Mouse (Mus musculus) thymus, adult 18-20 months (tissue): ENCODE measurements around the gene Aspa.
A peak's percentile ranks its signal among the peaks of the same experiment; 100 is the strongest.
"Not testable (repeated sequence)": the region's sequence is repeated elsewhere in the genome, so short reads cannot be mapped to it uniquely, and the experiment has no call there.

ENCODE experiments used
- DNase-seq, 2 experiments: peaks; one replicate each; pipeline ENCODE4 v3.0.0; 2022; ENCODE audit warnings: mixed read lengths in 2 of 2

Aspa gene

DNA sequence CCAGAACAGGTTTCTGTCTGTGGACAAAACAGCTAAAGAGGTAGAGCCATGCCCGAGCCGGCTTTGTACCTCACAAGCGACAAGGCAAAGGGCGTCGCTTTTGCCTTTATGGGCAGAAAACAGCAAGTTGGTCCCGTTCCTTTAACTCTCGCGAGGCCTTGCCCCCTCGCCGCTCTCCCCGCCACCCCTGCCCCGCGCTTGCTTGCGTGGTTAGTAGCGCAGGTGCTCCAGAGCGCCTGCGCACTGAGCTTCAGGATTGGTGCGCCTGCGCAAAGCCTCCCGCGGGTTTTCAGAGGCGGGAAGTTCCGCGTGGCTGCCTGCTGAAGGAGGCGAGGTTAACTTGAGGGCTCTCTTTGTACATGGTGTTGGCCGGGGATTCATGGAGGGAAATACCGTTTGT, at the start of gene Aspa, which contains the start of the genes Gm49340 and Spata22:
TSS of gene Aspa (minus strand) at position 155 of the 400 bp plus-strand sequence.
TSS of gene Gm49340 (plus strand) at position 300 of the 400 bp plus-strand sequence.
TSS of gene Spata22 (plus strand) at position 300 of the 400 bp plus-strand sequence.
- no peak for DNase-seq

DNA sequence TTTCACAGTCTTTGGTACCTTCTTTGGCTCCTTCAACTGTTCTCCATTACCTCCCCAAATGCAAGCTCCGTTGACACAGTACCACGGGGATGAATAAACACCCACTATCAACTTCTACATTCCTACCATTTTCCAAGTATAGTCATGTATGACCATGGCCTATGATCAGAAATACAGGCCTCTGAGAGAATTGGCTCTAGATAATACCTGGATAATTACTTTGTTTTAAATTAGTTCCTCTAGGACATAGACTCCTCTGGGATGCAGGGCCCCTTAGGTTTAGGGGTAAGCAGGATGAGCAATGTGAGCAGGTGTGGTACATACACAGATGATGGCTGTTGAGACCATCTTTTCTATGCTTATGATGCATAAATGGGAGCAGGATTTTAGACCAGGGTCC, 41.5 kb upstream of the Aspa start, which contains the start of gene Olfr376:
TSS of gene Olfr376 (plus strand) at position 301 of the 400 bp plus-strand sequence.
- DNase-seq, result no peak

DNA sequence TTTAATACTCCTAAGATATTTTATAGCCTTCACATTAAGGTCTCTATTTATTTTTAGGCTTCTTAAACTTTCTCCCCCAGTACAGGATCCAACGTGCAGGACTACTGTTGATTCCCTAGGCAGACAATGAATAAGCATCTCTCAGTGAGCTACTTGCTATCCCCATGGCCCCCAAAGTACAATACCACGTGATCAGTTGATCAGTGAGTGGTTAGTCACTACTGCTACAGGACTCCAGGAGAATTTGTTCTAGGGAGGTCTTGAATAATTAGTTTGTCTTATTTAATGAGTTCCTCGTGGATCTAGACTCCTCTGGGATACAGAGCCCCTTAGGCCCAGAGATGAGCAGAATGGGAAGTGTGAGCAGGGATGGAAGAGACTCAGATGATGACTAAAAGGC, 21.1 kb upstream of the Aspa start, which contains the start of gene Olfr20:
TSS of gene Olfr20 (plus strand) at position 301 of the 400 bp plus-strand sequence.
- no peak for DNase-seq

GRCm38 (mm10) chr11:73336919-73337318, 7.5 kb upstream of the Aspa start:
- no peak for DNase-seq

- no peak for DNase-seq
Measured at GRCm38 (mm10) chr11:73333357-73333756, 4.0 kb upstream of the Aspa start.

GRCm38 (mm10) chr11:73327361-73327760, 2.0 kb downstream of the Aspa start:
- DNase-seq, result no peak

GRCm38 (mm10) chr11:73326485-73326886, 2.9 kb downstream of the Aspa start:
- DNase-seq, result no peak

- DNase-seq, result no peak
Measured at GRCm38 (mm10) chr11:73323906-73324830, 5.2 kb downstream of the Aspa start.

DNA sequence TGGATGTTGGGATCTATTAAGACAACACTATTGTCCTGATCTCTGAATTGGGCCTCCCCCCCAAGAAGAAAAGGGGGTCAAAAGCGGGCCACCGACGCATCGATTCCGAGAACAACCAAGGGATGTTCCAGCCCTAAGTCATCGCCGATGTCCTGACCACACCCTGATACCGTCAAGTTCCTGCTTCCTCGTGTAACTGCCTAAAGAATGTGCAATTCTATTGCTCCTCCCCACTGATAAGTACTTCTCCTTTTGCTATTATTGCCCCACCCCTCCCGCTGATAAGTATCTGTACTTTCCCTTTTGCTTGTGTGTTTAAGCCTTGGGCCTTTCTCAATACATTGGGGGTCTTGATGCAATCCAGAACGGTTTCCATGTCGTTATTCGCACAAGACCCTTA, 8.3 kb downstream of the Aspa start:
- DNase-seq, result not testable (repeated sequence)

GRCm38 (mm10) chr11:73318581-73318980, 10.8 kb downstream of the Aspa start:
- DNase-seq, result not testable (repeated sequence)

DNA sequence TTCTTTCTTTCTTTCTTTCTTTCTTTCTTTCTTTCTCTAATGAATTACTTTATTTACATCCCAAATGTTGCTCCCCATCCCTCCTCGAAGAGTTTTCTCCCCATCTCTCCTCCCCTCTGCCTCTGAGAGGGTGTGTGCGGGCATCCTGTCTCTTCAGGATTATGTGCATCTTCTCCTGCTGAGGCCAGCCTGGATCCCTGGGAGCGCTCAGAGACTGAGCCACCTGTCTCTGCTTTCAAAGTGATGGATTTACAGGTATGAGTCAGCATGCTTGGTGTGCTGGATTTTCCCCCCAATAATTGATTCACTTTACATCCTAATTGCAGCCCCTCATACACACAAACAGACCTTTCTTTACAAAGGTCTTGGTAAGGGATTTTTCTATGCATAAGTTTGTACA, 13.4 kb downstream of the Aspa start:
- DNase-seq, result no peak

DNA sequence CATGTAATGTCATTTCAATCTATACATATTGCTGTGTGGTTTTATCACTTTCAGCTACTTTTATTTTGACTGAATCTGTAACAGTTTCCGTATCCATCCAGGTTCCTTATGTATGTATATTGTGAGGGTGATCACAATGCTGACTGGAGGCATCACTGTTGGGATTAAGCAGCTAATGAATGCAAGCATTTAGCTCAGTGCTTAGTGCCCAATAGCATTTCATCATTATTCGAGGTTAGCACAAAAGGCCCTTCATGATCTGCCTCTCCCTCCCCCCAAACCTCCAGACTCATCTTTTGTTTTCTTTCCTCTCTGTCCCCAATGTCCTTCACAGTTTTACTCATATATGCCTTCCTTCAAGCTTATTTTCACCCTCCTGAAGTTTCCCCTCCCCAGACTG, 26.3 kb downstream of the Aspa start:
- DNase-seq, result no peak

DNA sequence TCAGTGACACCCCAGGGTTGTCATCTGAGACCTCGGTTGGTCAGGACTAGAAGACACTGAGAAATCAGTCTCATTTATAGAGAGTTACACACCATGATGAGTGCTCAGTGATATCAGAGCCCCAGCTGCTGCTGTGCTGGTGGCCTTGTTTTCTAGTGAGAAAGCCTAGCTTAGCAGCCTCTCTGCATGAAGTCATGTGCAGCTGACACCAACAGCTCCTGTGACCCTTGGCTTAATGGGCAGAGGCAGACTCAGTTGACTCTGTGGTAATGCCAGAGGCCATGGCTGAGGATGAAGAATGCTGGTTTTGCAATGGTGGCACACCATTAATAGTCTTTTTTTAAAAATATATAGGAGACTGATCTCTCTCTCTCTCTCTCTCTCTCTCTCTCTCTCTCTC, 39.8 kb downstream of the Aspa start:
- DNase-seq, result no peak

DNA sequence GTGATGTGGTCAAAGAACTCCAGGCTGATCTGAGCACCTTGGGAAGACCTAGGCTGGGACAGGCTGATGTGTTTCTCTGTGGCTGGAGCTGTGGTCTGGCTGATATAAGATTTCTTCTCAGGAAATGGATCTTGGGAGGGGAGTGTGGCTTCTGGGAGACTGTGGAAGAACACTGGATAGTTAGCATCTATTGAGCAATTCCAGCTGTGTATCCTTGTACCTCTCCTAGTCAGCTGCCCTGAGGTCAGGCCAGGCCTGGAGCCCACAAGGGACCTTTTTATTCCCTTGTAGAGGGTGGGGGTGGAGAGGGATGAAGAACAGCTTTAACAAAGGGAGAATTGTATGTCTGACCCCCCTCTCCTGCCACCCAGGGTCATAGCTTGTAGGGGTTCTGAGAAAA, 45.0 kb downstream of the Aspa start:
- no peak for DNase-seq

- DNase-seq, result no peak
Measured at GRCm38 (mm10) chr11:73283926-73284325, 45.5 kb downstream of the Aspa start.

DNA sequence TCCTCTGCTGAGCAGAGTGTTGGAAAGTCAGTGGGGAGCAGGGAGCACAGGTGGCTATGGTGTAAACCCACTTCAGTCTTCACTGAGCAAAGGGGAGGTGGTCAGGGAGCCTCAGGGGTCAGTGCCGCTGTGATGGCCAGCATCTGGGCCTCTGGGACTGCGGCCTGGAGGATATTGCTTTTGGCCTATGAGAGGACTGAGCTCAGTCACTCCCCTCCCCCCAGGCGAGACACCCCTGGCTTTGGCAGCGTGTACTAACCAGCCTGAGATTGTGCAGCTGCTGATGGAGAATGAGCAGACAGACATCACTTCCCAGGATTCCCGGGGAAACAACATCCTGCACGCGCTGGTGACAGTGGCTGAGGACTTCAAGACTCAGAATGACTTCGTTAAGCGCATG, 46.0 kb downstream of the Aspa start:
- DNase-seq, result no peak

- DNase-seq, result peak; percentile 7 to 15
Measured at GRCm38 (mm10) chr11:73281528-73282027, 47.8 kb downstream of the Aspa start.

DNA sequence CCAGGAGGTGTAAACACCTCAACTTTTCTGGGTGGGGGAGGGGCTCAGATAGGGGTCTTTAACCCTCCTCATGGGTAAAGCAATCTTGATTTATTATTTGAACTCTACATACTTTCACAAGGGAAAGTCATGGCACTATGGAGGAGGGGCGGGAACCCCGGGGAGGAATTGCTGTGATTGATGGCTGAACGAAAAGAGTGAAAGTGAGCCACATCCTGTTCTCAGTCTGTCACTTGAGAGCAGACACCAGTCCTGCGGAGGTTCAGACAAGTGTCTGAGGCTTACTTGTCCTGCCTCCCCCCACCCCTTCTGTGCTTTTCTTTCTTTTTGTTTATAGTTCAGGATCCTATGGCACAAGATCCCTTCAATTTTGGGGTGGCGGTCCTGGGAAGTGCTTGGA, 48.7 kb downstream of the Aspa start:
- DNase-seq, result no peak

DNA sequence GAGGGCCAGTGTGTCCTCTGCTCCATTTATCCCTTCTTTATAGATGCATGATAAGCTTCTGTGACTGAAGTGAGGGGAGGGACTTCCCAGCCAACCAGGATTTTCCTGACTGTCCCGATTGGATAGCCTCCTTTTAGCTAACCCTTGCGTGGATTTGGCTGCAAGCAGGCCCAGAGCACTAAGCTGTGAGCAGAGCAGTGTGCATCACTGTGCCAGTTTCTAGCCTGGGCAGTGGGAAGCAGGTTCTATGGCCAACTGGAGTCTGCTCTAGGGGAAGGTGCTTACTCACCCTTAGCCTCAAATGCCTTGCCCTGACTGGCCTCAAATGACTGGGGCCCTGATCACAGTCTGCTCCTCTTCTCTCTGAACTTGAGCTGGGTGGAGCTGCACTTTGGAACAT, 54.6 kb downstream of the Aspa start:
- DNase-seq, result no peak

DNA sequence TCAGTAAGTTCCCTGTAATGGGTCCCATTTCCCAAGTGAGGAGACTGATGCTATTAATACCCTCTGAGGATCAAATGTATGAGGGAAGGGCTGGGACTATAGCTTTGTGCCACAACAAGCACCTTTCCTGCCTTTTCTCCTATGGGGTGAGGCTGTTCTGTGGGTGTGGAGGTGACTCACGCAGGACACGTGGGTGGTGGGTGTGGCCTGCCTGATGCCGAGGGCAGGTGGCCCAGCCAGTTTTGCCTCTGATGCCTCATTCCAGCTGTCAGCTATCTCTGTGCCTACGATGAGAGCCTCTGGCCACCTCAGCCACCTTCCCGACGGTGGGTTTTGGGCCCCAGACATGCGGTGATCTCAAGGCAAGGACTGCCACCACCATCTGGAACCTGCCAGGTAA, 62.1 kb downstream of the Aspa start, which contains the start of gene Trpv3:
TSS of gene Trpv3 (plus strand) at position 122 of the 400 bp plus-strand sequence.
- DNase-seq, result no peak

DNA sequence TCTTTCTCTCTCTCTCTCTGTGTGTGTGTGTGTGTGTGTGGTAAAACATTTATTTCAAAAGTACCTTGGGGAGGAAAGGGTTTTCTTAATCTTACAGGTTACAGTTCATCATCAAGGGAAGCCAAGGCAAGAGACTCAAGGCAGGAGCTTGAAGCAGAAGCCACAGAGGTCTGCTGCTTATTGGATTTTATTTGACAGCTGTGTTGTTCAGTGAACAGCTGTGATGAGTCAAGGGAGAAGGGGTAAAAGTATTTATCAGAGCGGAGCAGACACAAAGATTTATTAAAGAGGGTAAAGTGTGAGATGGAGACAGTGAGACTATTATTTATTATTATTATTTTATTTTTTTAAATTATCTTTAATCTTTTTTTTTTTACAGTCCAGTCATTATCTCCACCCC, 68.0 kb downstream of the Aspa start:
- DNase-seq, result no peak

- no peak for DNase-seq
Measured at GRCm38 (mm10) chr11:73260457-73260856, 68.9 kb downstream of the Aspa start.

DNA sequence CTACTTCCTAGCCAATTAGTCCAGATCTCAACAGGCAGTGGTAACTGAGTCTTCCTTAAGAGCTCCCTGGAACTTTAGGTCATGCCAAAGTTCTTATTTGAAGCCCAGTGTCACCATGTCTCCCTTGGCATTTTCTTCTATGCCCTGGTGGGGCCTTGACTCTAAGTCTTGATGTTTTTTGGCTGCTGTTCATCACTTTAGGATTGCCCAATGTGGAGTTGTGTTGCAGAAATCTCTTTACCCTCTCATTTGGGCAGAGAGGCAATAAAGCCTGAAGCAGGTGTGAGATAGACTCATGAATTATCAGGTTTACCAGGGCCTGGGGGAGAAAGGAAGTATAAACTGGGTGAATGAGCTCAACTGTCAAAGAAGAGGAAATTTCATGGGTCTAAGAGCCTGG, 70.7 kb downstream of the Aspa start:
- no peak for DNase-seq

DNA sequence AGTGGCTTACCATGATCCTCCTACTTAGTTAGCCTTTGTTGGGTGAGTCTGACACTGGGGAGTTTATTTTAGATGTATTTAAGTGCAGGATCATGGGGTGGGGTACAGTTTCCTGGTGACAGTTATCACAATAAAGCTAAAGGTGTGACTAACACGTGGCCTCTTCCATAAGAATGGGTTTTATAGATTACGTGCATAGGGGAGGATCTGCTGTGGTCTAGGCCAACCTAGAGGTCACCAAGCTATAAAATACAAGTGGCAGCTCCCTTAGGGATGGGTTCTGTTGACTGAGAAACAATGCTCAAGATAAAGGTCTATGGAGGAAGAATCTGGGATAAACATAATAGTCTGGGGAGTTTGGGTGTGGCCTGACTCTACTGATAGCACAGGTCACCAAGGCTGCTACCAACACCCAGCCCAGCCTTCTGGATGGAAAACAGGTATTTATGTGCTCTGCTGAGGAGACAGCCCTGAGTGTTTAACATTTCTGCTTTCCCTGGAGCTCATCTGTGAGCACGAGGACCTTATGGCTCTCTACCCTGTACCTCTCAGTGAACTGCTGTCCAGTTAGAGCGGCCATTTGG, 71.9 kb downstream of the Aspa start:
- no peak for DNase-seq
